Mouse (Mus musculus): ENCODE results near the gene Cyb5r2. TPM values are rescaled to one million over a fixed set of nuclear protein-coding genes. Genes with fewer than 3 reads are reported as not detected.
A peak's percentile ranks its signal among the peaks of the same experiment; 100 is the strongest.

Cyb5r2 gene
- total and polyA plus RNA-seq, 3 experiments: 0.17 TPM; not detected in 2

GRCm38 (mm10) chr7:107738726-107739125 lies 19.1 kb downstream of the Cyb5r2 start:
- in situ Hi-C loops (cut with MboI; ENCODE audit: low pct_ligation_motif_present, low pct_unique_long_range_greater_than_20kb, low sequenced_read_pairs) (no loop called here), dilution Hi-C loops (cut with MboI; ENCODE audit: extremely low pct_ligation_motif_present, extremely low pct_unique_long_range_greater_than_20kb, low sequenced_read_pairs) (no loop called here)
- no peak for DNase-seq (ENCODE audit: extremely low read depth)
- no peak overlapping the region for H3K4me3 ChIP-seq (replicated peaks in 1 of 3; ENCODE audit: low read depth in 2 of 3, low read length in 2 of 3, poor library complexity in 1 of 3)
- no peaks in the 10 kb centered on the region for H3K27me3 ChIP-seq (replicated peaks)
- no peak overlapping the region for H3K27ac ChIP-seq (ENCODE audit: insufficient read depth, low read depth)
- no peaks in the 10 kb centered on the region for H3K9me3 ChIP-seq (replicated peaks; ENCODE audit: low read length)
- no peak overlapping the region for H3K9ac ChIP-seq (ENCODE audit: insufficient read depth, low read depth)
- no peak overlapping the region for H3K4me2 ChIP-seq (ENCODE audit: insufficient read depth, low read depth, poor library complexity, severe bottlenecking)
- TF ChIP-seq CTCF (conservative IDR thresholded peaks at IDR 0.05 in 1 of 2, IDR thresholded peaks at IDR 0.05 in 1 of 2; ENCODE audit: low read depth in 2 of 2, low read length in 2 of 2) (peak in 1 of 2 experiments; percentile 50; a peak in 2 of 4 replicates), ELF1 (IDR thresholded peaks at IDR 0.05; ENCODE audit: low read depth, low read length) (no peak), RAD21 (IDR thresholded peaks at IDR 0.05; ENCODE audit: low read depth, low read length) (peak; percentile 47), GABPA (IDR thresholded peaks at IDR 0.05; ENCODE audit: insufficient replicate concordance, low read depth, low read length) (no peak), SMC3 (IDR thresholded peaks at IDR 0.05; ENCODE audit: low read depth, low read length) (peak; percentile 44), TBP (conservative IDR thresholded peaks at IDR 0.05; ENCODE audit: low read depth, low read length) (no peak)
- no peaks in the 10 kb centered on the region for H3K79me2 ChIP-seq (replicated peaks; ENCODE audit: control insufficient read depth, extremely low read depth, insufficient read depth, poor library complexity, severe bottlenecking)
- peaks cover 54 to 67% of the 10 kb centered on the region in 2 experiments for H3K36me3 ChIP-seq (replicated peaks in 1 of 2; ENCODE audit: control insufficient read depth in 1 of 2, insufficient read depth in 1 of 2, low read length in 1 of 2)
- H3K4me1 ChIP-seq (ENCODE audit: control insufficient read depth in 1 of 2, insufficient read depth in 2 of 2): peaks cover 4 to 8% of the 10 kb centered on the region in 2 experiments

GRCm38 (mm10) chr7:107733162-107733561 lies 24.7 kb downstream of the Cyb5r2 start:
- no peak overlapping the region for H3K4me2 ChIP-seq (ENCODE audit: insufficient read depth, low read depth, poor library complexity, severe bottlenecking)
- H3K4me1 ChIP-seq (ENCODE audit: control insufficient read depth in 1 of 2, insufficient read depth in 2 of 2): no peaks in the 10 kb centered on the region
- dilution Hi-C loops (cut with MboI; ENCODE audit: extremely low pct_ligation_motif_present, extremely low pct_unique_long_range_greater_than_20kb, low sequenced_read_pairs) (no loop called here), in situ Hi-C loops (cut with MboI; ENCODE audit: low pct_ligation_motif_present, low pct_unique_long_range_greater_than_20kb, low sequenced_read_pairs) (no loop called here)
- peaks cover 54 to 73% of the 10 kb centered on the region in 2 experiments for H3K36me3 ChIP-seq (replicated peaks in 1 of 2; ENCODE audit: control insufficient read depth in 1 of 2, insufficient read depth in 1 of 2, low read length in 1 of 2)
- TF ChIP-seq RCOR1 (conservative IDR thresholded peaks at IDR 0.05; ENCODE audit: low read depth, low read length) (no peak), CTCF (conservative IDR thresholded peaks at IDR 0.05 in 1 of 2, IDR thresholded peaks at IDR 0.05 in 1 of 2; ENCODE audit: low read depth in 2 of 2, low read length in 2 of 2) (peak in 1 of 2 experiments; percentile 11; a peak in 1 of 4 replicates)
- no peaks in the 10 kb centered on the region for H3K79me2 ChIP-seq (replicated peaks; ENCODE audit: control insufficient read depth, extremely low read depth, insufficient read depth, poor library complexity, severe bottlenecking)
- H3K4me3 ChIP-seq (replicated peaks in 1 of 3; ENCODE audit: low read depth in 2 of 3, low read length in 2 of 3, poor library complexity in 1 of 3): no peak overlapping the region
- no peaks in the 10 kb centered on the region for H3K9me3 ChIP-seq (replicated peaks; ENCODE audit: low read length)
- no peak overlapping the region for H3K9ac ChIP-seq (ENCODE audit: insufficient read depth, low read depth)
- no peak for DNase-seq (ENCODE audit: extremely low read depth)
- H3K27me3 ChIP-seq (replicated peaks): no peaks in the 10 kb centered on the region
- no peak overlapping the region for H3K27ac ChIP-seq (ENCODE audit: insufficient read depth, low read depth)

GRCm38 (mm10) chr7:107730587-107730986 lies 27.2 kb downstream of the Cyb5r2 start:
- no peak overlapping the region for H3K4me3 ChIP-seq (replicated peaks in 1 of 3; ENCODE audit: low read depth in 2 of 3, low read length in 2 of 3, poor library complexity in 1 of 3)
- in situ Hi-C loops (cut with MboI; ENCODE audit: low pct_ligation_motif_present, low pct_unique_long_range_greater_than_20kb, low sequenced_read_pairs) (no loop called here), dilution Hi-C loops (cut with MboI; ENCODE audit: extremely low pct_ligation_motif_present, extremely low pct_unique_long_range_greater_than_20kb, low sequenced_read_pairs) (no loop called here)
- no peaks in the 10 kb centered on the region for H3K4me1 ChIP-seq (ENCODE audit: control insufficient read depth in 1 of 2, insufficient read depth in 2 of 2)
- TF ChIP-seq TCF12 (IDR thresholded peaks at IDR 0.05; ENCODE audit: low read depth, low read length): no peak
- TF ChIP-seq E2F4 (IDR thresholded peaks at IDR 0.05; ENCODE audit: insufficient replicate concordance, low read depth, low read length): no peak
- no peak for TF ChIP-seq IRF4 (IDR thresholded peaks at IDR 0.05; ENCODE audit: low read depth, low read length)
- TF ChIP-seq CTCF (conservative IDR thresholded peaks at IDR 0.05 in 1 of 2, IDR thresholded peaks at IDR 0.05 in 1 of 2; ENCODE audit: low read depth in 2 of 2, low read length in 2 of 2): no peak
- TF ChIP-seq UBTF (IDR thresholded peaks at IDR 0.05; ENCODE audit: low read depth, low read length): no peak
- no peak for TF ChIP-seq MAZ (IDR thresholded peaks at IDR 0.05; ENCODE audit: low read depth, low read length)
- TF ChIP-seq SMC3 (IDR thresholded peaks at IDR 0.05; ENCODE audit: low read depth, low read length): no peak
- TF ChIP-seq JUN (IDR thresholded peaks at IDR 0.05; ENCODE audit: insufficient read depth, low read depth, low read length): no peak
- TF ChIP-seq MAFK (IDR thresholded peaks at IDR 0.05; ENCODE audit: insufficient replicate concordance, low read length): no peak
- no peak for TF ChIP-seq ZKSCAN1 (IDR thresholded peaks at IDR 0.05; ENCODE audit: borderline replicate concordance, low read depth, low read length)
- no peak for TF ChIP-seq CHD2 (IDR thresholded peaks at IDR 0.05; ENCODE audit: low read length)
- no peak for TF ChIP-seq HCFC1 (IDR thresholded peaks at IDR 0.05; ENCODE audit: low read depth, low read length)
- H3K9me3 ChIP-seq (replicated peaks; ENCODE audit: low read length): no peaks in the 10 kb centered on the region
- H3K79me2 ChIP-seq (replicated peaks; ENCODE audit: control insufficient read depth, extremely low read depth, insufficient read depth, poor library complexity, severe bottlenecking): no peaks in the 10 kb centered on the region
- no peak for DNase-seq (ENCODE audit: extremely low read depth)
- no peak overlapping the region for H3K27ac ChIP-seq (ENCODE audit: insufficient read depth, low read depth)
- H3K36me3 ChIP-seq (replicated peaks in 1 of 2; ENCODE audit: control insufficient read depth in 1 of 2, insufficient read depth in 1 of 2, low read length in 1 of 2): peaks cover 57 to 76% of the 10 kb centered on the region in 2 experiments
- H3K27me3 ChIP-seq (replicated peaks): no peaks in the 10 kb centered on the region
- no peak overlapping the region for H3K9ac ChIP-seq (ENCODE audit: insufficient read depth, low read depth)
- no peak overlapping the region for H3K4me2 ChIP-seq (ENCODE audit: insufficient read depth, low read depth, poor library complexity, severe bottlenecking)
